Mouse (Mus musculus) gastrocnemius, postnatal 10 days (tissue): Measurements from ENCODE around the gene Tst. TPM values are rescaled to one million over a fixed set of nuclear protein-coding genes. Genes with fewer than 3 reads are reported as not detected.
A peak's percentile ranks its signal among the peaks of the same experiment; 100 is the strongest.

Experiments used
- DNase-seq: peaks from one replicate; pipeline ENCODE4 v3.0.0; 2021; ENCODE audit warnings: mixed read lengths
- total RNA-seq, 2 experiments: library from RNA; stranded (reverse); gene quantifications; 2 replicates each; pipeline ENCODE4 v1.2.3; 2021

The Tst gene
- total RNA-seq, 2 experiments from 2014 or later, result 18.0 to 23.3 TPM

GRCm38 (mm10) chr15:78385564-78385963 lies 20.1 kb downstream of the Tst start:
- DNase-seq, result no peak

GRCm38 (mm10) chr15:78384220-78385116 lies 21.2 kb downstream of the Tst start:
- no peak for DNase-seq

DNA sequence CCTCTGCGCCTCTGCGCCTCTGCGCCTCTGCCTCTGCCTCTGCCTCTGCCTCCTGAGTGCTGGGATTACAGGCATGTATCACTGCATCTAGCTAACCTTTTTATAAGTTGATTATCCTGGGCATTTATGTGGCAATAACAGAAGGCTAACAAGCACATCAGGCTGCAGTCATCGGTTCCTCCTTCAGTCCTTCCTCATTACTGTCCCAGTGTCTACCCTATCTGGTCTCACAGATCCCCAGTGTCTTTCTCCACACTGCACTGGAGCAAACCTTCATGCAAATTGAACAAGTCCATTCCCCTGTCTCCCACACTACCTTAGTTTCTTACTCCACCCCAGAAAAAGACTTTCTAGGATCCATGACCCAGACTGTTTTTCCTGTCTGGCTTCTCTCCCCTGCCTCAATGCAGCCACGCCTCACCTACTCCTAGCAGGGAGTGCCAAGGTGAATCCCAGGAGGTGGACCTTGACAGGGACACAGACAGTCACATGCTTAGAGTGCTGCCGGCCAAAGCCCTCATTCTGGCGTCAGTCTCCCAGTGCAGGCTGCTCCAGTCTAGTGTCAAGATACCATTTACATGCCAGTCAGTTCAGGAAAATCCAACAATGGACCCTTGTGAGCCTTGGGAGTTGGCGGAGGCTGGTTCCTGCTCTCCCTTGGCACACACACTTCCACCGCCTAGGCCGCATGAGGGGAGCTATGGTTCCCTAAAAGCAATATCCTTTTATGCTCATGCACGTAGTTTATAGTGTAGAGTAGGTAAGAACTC lies 22.1 kb downstream of the Tst start:
- DNase-seq, result no peak

DNA sequence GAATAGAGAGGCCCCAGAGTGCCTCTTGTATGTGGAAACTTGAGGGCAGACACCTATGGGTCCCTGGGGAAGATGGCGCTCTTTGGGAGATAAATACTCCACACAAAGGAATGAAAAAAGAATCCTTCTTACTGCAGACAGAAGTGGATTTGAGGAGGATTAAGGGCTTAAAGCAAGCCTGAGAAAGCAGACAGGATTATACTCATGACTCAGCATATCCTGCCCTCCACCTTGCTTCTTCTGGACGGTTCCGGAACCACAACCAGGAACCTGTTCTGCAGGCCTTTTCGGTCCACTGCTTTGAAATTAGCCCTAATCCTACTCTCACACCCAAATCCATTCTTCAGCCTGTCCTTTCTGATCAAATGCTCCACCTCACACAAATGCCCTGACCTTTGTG lies 23.6 kb downstream of the Tst start:
- DNase-seq, result no peak

GRCm38 (mm10) chr15:78380741-78381140 lies 25.0 kb downstream of the Tst start:
- no peak for DNase-seq

GRCm38 (mm10) chr15:78380208-78380607 lies 25.5 kb downstream of the Tst start:
- no peak for DNase-seq

DNA sequence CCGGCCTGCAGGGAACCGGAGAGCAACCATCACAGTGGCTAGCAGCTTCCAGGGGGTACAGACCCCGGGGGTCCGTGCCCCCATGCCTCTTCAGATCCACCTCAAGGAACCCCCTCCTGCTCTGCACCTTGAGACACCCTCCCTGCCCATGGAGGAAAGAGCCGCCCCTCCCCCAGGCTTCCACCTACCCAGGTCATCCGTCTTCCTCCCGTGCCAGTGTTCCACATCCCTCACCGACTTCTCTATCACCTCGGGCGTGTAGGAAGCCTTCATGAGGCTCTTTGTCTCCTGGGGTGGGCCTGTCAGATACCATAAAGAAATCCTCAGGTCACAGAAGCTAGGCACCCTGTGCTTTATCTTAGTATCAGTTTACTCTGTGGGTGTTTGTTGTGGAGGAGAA lies 27.2 kb downstream of the Tst start:
- no peak for DNase-seq

DNA sequence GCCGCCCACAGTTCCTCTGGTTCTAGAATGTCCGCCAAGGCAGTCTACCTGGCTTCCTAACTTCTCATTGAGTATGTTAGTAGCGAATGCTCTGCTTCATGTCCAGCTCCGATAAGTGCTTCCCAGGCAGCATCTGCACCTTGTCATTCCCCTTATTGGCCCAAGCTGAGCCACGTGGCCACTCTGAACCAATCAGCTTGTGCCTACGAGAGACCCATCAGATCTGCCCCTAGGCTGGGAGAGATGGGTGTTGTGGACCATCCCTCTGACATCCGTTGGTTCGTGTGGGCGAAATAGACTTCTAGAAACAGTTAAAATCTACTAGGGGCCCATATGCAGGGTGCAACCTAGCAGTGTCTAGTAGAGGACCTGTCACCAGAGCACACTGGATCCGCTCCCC lies 27.8 kb downstream of the Tst start:
- no peak for DNase-seq

DNA sequence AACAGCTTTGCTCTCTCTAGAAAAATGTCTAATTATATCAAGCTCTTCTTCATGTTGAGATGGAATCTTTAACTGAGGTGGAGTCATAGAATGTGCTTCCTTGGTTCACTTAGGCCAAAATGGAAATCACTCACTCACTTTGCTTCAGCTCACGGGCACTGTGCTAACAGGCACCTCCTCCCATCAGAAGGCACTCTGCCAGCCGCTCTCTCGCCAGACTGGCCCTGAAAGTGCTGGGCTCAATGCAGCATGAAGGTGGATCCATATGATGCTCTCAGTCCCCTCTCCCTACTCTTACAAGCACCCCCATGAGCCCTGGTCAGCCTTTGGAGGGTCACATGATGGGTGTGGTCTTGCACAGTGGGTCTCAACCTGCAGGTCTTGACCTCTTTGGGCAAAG lies 31.5 kb downstream of the Tst start:
- no peak for DNase-seq

DNA sequence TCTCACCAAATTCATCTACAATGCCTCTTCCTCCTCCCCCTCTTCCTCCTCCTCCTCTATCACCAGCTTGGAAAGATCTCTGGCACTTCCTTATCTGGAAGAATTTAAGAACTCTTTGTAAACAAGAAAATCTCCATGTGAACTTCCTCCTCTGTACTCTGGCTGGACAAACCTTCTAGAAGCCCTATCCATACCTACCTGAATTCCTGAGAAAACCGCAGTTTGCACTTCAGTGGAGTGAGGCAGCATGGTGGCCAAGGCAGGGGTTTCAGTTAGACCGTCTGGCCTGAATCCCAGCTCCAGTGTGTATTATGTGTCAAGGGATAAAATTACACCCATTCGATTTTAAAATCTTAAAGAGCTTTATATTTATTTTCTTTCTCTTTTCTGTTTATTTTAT lies 32.9 kb downstream of the Tst start:
- DNase-seq, result no peak

GRCm38 (mm10) chr15:78369641-78370040 lies 36.1 kb downstream of the Tst start:
- DNase-seq, result no peak

DNA sequence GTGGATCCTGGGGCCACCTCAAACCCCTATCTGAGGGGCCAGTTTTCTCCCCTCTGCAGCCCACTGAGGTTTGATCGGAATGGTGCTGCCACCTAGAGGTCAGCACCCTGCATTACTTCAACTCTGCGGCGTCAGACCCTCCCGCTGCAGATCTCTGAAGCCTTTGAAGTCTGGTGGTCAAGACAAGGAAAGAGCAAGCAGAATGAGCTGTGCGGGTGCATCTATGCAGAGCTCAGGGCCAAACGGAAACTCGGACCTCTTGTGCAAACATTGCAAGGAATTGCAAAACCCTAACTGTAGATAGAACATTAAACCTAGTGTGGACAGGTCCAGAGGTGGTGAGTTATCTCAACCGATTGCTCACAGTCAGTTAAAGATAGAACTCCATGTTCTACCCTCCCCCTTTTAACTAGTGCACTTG lies 36.8 kb downstream of the Tst start:
- DNase-seq, result peak; percentile 54

DNA sequence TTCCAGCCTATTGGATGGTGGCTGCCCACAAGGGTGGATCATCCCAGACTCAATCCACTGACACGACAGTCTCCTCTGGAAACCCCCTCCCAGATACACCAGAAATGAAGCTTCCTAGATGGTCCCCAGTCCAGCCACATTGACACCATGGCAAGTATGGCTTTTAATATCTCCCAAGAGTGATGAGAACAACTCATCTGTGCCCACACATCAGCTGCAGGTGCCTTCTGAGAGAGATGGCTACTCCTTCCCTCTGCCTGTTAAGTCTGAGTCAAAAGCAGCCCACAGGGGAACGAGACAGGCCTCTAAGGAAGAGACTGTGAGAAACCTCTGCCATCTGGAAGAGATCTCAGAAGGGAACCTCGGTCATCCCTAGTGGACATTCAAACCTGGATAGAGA lies 37.9 kb downstream of the Tst start:
- no peak for DNase-seq

DNA sequence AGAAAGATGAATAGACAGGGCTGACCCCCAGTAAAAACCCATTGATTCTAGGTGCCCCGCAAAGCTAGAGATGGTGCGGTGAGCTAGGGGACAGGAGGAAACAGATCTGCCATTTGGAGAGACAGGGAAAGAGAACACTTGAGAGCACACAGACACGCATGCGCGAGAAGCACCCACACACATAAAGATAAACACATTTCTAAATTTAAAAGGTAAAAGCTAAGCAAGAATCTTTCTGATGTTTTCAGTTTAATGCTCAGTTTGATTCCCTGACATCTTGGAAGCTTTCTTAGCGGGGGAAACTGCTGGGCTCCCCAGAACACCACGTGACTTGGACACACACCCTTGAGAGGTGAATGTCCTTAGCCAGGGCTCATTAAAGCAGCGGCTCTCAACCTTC lies 38.8 kb downstream of the Tst start:
- no peak for DNase-seq

- DNase-seq, result no peak
These were observed 39.8 kb downstream of the Tst start for GRCm38 (mm10) chr15:78365916-78366315.

- no peak for DNase-seq
These were observed 50.2 kb downstream of the Tst start for GRCm38 (mm10) chr15:78355548-78355947.

DNA sequence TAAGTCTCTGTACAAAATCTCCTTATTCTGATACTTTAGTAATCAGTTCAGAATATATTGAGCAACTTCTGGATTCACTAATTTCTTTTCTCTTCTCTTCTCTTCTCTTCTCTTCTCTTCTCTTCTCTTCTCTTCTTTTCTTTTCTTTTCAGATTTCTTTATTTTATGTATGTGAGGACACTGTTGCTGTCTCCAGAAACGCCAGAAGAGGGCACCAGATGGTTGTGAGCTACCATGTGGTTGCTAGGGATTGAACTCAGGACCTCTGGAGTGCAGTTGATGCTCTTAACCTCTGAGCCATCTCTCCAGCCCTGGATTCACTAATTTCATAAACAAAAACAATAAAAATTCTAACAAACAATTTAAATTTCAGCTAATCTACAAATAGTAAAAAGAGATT lies 50.7 kb downstream of the Tst start:
- DNase-seq, result peak; percentile 48

- no peak for DNase-seq
These were observed 54.0 kb downstream of the Tst start for GRCm38 (mm10) chr15:78351586-78352165.

Other genes starting within 250 kb of the Tst start
- gene Ift27, start 231.8 kb downstream of the Tst start, total RNA-seq, result 10 to 100 TPM; 50.9 to 53.5 TPM
- over 10,000 TPM; 11,172 to 13,407 TPM for gene Pvalb, start 199.5 kb downstream of the Tst start, total RNA-seq
- 1 to 10 TPM in 1 of 2 experiments, under 1 TPM in 1; 0.96 to 2.1 TPM for gene Ncf4, start 161.1 kb downstream of the Tst start, total RNA-seq
- 1 to 10 TPM; 2.3 to 2.4 TPM for gene Csf2rb2, start 100.2 kb downstream of the Tst start, total RNA-seq
- gene Csf2rb, start 80.2 kb downstream of the Tst start, total RNA-seq, result 1 to 10 TPM; 4.0 to 4.4 TPM
- not detected for gene Tex33, start 10.0 kb downstream of the Tst start, total RNA-seq
- gene Mpst, start 509 bp upstream of the Tst start, total RNA-seq, result 10 to 100 TPM; 34.6 to 40.5 TPM
- gene Kctd17, start 22.7 kb upstream of the Tst start, total RNA-seq, result 10 to 100 TPM; 48.7 to 62.2 TPM
- gene Tmprss6, start 62.7 kb upstream of the Tst start, total RNA-seq, result under 1 TPM in 1 of 2 experiments, not detected in 1; 0.38 TPM
- under 1 TPM in 1 of 2 experiments, not detected in 1; 0.18 TPM for gene Il2rb, start 89.4 kb upstream of the Tst start, total RNA-seq
- gene C1qtnf6, start 125.5 kb upstream of the Tst start, total RNA-seq, result 10 to 100 TPM; 53.5 to 58.3 TPM
- under 1 TPM in 1 of 2 experiments, not detected in 1; 0.40 TPM for gene Sstr3, start 138.8 kb upstream of the Tst start, total RNA-seq
- 10 to 100 TPM in 1 of 2 experiments, 1 to 10 TPM in 1; 1.7 to 12.4 TPM for gene Rac2, start 166.9 kb upstream of the Tst start, total RNA-seq
- 1 to 10 TPM; 3.1 to 7.7 TPM for gene Cyth4, start 191.1 kb upstream of the Tst start, total RNA-seq